Mouse (Mus musculus): ENCODE data around the gene Adam12. TPM values are rescaled to one million over a fixed set of nuclear protein-coding genes. Genes with fewer than 3 reads are reported as not detected.

The Adam12 gene
- polyA plus RNA-seq, 1 experiment from 2014 or later: 15.1 TPM

GRCm38 (mm10) chr7:133931481-133931880 is 300.5 kb downstream of the Adam12 start:
- ATAC-seq (replicated peaks; ENCODE audit: low FRiP score, low TSS enrichment, low read depth): no peak
- no peak overlapping the region for H3K4me2 ChIP-seq (ENCODE audit: low read length)
- no peak overlapping the region for H3K4me3 ChIP-seq (ENCODE audit: low read depth, low read length)
- no peak for DNase-seq (ENCODE audit: low spot score)
- 96% methylated on average over 11 of the region's 11 CpGs for WGBS
- no peak overlapping the region for H3K27ac ChIP-seq (ENCODE audit: low read depth)
- H3K9me3 ChIP-seq (ENCODE audit: control insufficient read depth, low read length): no peaks in the 10 kb centered on the region
- peaks cover 12% of the 10 kb centered on the region for H3K4me1 ChIP-seq (replicated peaks; ENCODE audit: control insufficient read depth, insufficient read depth, low read length)
- no peaks in the 10 kb centered on the region; the same call in 1 of the 2 replicates for H3K27me3 ChIP-seq (replicated peaks; ENCODE audit: control insufficient read depth, insufficient read depth, low read length)
- no peaks in the 10 kb centered on the region for H3K36me3 ChIP-seq (ENCODE audit: control insufficient read depth, insufficient read depth, low read length)
- no peak overlapping the region for H3K9ac ChIP-seq (ENCODE audit: low read length)

GRCm38 (mm10) chr7:133928981-133929380 is 303.0 kb downstream of the Adam12 start:
- DNase-seq (ENCODE audit: low spot score): no peak
- 85% methylated on average over 3 of the region's 3 CpGs for WGBS
- Histone ChIP-seq H3K27ac (ENCODE audit: low read depth) (no peak overlapping the region), H3K36me3 (ENCODE audit: control insufficient read depth, insufficient read depth, low read length) (no peaks in the 10 kb centered on the region), H3K9ac (ENCODE audit: low read length) (no peak overlapping the region), H3K27me3 (replicated peaks; ENCODE audit: control insufficient read depth, insufficient read depth, low read length) (peaks cover 3% of the 10 kb centered on the region; the same call in 1 of the 2 replicates), H3K9me3 (ENCODE audit: control insufficient read depth, low read length) (no peaks in the 10 kb centered on the region), H3K4me1 (replicated peaks; ENCODE audit: control insufficient read depth, insufficient read depth, low read length) (peaks cover 8% of the 10 kb centered on the region), H3K4me2 (ENCODE audit: low read length) (no peak overlapping the region), H3K4me3 (ENCODE audit: low read depth, low read length) (no peak overlapping the region)
- ATAC-seq (replicated peaks; ENCODE audit: low FRiP score, low TSS enrichment, low read depth): no peak

- H3K4me2 ChIP-seq (ENCODE audit: low read length): no peak overlapping the region
- no peak overlapping the region for H3K9ac ChIP-seq (ENCODE audit: low read length)
- DNase-seq (ENCODE audit: low spot score) (no peak), ATAC-seq (replicated peaks; ENCODE audit: low FRiP score, low TSS enrichment, low read depth) (no peak)
- WGBS: 32% methylated on average over 2 of the region's 2 CpGs
- no peaks in the 10 kb centered on the region for H3K36me3 ChIP-seq (ENCODE audit: control insufficient read depth, insufficient read depth, low read length)
- no peak overlapping the region for H3K4me3 ChIP-seq (ENCODE audit: low read depth, low read length)
- H3K27me3 ChIP-seq (replicated peaks; ENCODE audit: control insufficient read depth, insufficient read depth, low read length): peaks cover 3% of the 10 kb centered on the region; the same call in 1 of the 2 replicates
- no peak overlapping the region for H3K27ac ChIP-seq (ENCODE audit: low read depth)
- no peaks in the 10 kb centered on the region for H3K9me3 ChIP-seq (ENCODE audit: control insufficient read depth, low read length)
- H3K4me1 ChIP-seq (replicated peaks; ENCODE audit: control insufficient read depth, insufficient read depth, low read length): peaks cover 11% of the 10 kb centered on the region
These were observed 306.2 kb downstream of the Adam12 start for GRCm38 (mm10) chr7:133925771-133926170.

- no peaks in the 10 kb centered on the region for H3K9me3 ChIP-seq (ENCODE audit: control insufficient read depth, low read length)
- no peak overlapping the region for H3K4me2 ChIP-seq (ENCODE audit: low read length)
- H3K36me3 ChIP-seq (ENCODE audit: control insufficient read depth, insufficient read depth, low read length): no peaks in the 10 kb centered on the region
- no peak overlapping the region for H3K4me3 ChIP-seq (ENCODE audit: low read depth, low read length)
- 28% methylated on average over 6 of the region's 6 CpGs for WGBS
- H3K4me1 ChIP-seq (replicated peaks; ENCODE audit: control insufficient read depth, insufficient read depth, low read length): peaks cover 11% of the 10 kb centered on the region
- peak overlapping the region; percentile 34; the same call in 1 of the 2 replicates for H3K27ac ChIP-seq (ENCODE audit: low read depth)
- DNase-seq (ENCODE audit: low spot score) (no peak), ATAC-seq (replicated peaks; ENCODE audit: low FRiP score, low TSS enrichment, low read depth) (0 out of 2 replicates have a peak, but pooled peaks have one; percentile 53)
- H3K9ac ChIP-seq (ENCODE audit: low read length): no peak overlapping the region
- 0 out of 2 replicates have a peak, but pooled peaks cover 3% of the 10 kb centered on the region for H3K27me3 ChIP-seq (replicated peaks; ENCODE audit: control insufficient read depth, insufficient read depth, low read length)
These were observed 308.0 kb downstream of the Adam12 start for GRCm38 (mm10) chr7:133923994-133924393.

GRCm38 (mm10) chr7:133921291-133921690 is 310.7 kb downstream of the Adam12 start:
- 0 out of 2 replicates have a peak, but pooled peaks cover 3% of the 10 kb centered on the region for H3K27me3 ChIP-seq (replicated peaks; ENCODE audit: control insufficient read depth, insufficient read depth, low read length)
- no peaks in the 10 kb centered on the region for H3K36me3 ChIP-seq (ENCODE audit: control insufficient read depth, insufficient read depth, low read length)
- H3K9me3 ChIP-seq (ENCODE audit: control insufficient read depth, low read length): no peaks in the 10 kb centered on the region
- no peak overlapping the region for H3K27ac ChIP-seq (ENCODE audit: low read depth)
- WGBS: 95% methylated on average over 4 of the region's 4 CpGs
- H3K4me2 ChIP-seq (ENCODE audit: low read length): no peak overlapping the region
- no peak overlapping the region for H3K9ac ChIP-seq (ENCODE audit: low read length)
- DNase-seq (ENCODE audit: low spot score) (no peak), ATAC-seq (replicated peaks; ENCODE audit: low FRiP score, low TSS enrichment, low read depth) (no peak)
- no peak overlapping the region for H3K4me3 ChIP-seq (ENCODE audit: low read depth, low read length)
- H3K4me1 ChIP-seq (replicated peaks; ENCODE audit: control insufficient read depth, insufficient read depth, low read length): peaks cover 11% of the 10 kb centered on the region

- no peaks in the 10 kb centered on the region for H3K9me3 ChIP-seq (ENCODE audit: control insufficient read depth, low read length)
- DNase-seq (ENCODE audit: low spot score) (no peak), ATAC-seq (replicated peaks; ENCODE audit: low FRiP score, low TSS enrichment, low read depth) (no peak)
- H3K27me3 ChIP-seq (replicated peaks; ENCODE audit: control insufficient read depth, insufficient read depth, low read length): no peaks in the 10 kb centered on the region
- H3K4me3 ChIP-seq (ENCODE audit: low read depth, low read length): no peak overlapping the region
- no peaks in the 10 kb centered on the region for H3K36me3 ChIP-seq (ENCODE audit: control insufficient read depth, insufficient read depth, low read length)
- WGBS: 85% methylated on average over 7 of the region's 7 CpGs
- H3K4me1 ChIP-seq (replicated peaks; ENCODE audit: control insufficient read depth, insufficient read depth, low read length): peaks cover 11% of the 10 kb centered on the region
- H3K4me2 ChIP-seq (ENCODE audit: low read length): no peak overlapping the region
- no peak overlapping the region for H3K9ac ChIP-seq (ENCODE audit: low read length)
- no peak overlapping the region for H3K27ac ChIP-seq (ENCODE audit: low read depth)
These were observed 311.2 kb downstream of the Adam12 start for GRCm38 (mm10) chr7:133920724-133921123.

- Histone ChIP-seq H3K9me3 (ENCODE audit: control insufficient read depth, low read length) (no peaks in the 10 kb centered on the region), H3K27ac (ENCODE audit: low read depth) (no peak overlapping the region), H3K4me1 (replicated peaks; ENCODE audit: control insufficient read depth, insufficient read depth, low read length) (peaks cover 11% of the 10 kb centered on the region), H3K27me3 (replicated peaks; ENCODE audit: control insufficient read depth, insufficient read depth, low read length) (no peaks in the 10 kb centered on the region), H3K4me2 (ENCODE audit: low read length) (no peak overlapping the region), H3K4me3 (ENCODE audit: low read depth, low read length) (no peak overlapping the region), H3K9ac (ENCODE audit: low read length) (no peak overlapping the region), H3K36me3 (ENCODE audit: control insufficient read depth, insufficient read depth, low read length) (no peaks in the 10 kb centered on the region)
- ATAC-seq (replicated peaks; ENCODE audit: low FRiP score, low TSS enrichment, low read depth) (no peak), DNase-seq (ENCODE audit: low spot score) (no peak)
- WGBS: 78% methylated on average over 5 of the region's 5 CpGs
These were observed 312.0 kb downstream of the Adam12 start for GRCm38 (mm10) chr7:133919918-133920317.

- H3K9ac ChIP-seq (ENCODE audit: low read length): no peak overlapping the region
- H3K27me3 ChIP-seq (replicated peaks; ENCODE audit: control insufficient read depth, insufficient read depth, low read length): no peaks in the 10 kb centered on the region
- WGBS: 73% methylated on average over 5 of the region's 5 CpGs
These were observed 312.6 kb downstream of the Adam12 start for GRCm38 (mm10) chr7:133919306-133919705.

GRCm38 (mm10) chr7:133916230-133916629 is 315.7 kb downstream of the Adam12 start:
- no peak overlapping the region for H3K4me2 ChIP-seq (ENCODE audit: low read length)
- no peaks in the 10 kb centered on the region for H3K27me3 ChIP-seq (replicated peaks; ENCODE audit: control insufficient read depth, insufficient read depth, low read length)
- peaks cover 5% of the 10 kb centered on the region; the same call in 1 of the 2 replicates for H3K36me3 ChIP-seq (ENCODE audit: control insufficient read depth, insufficient read depth, low read length)
- ATAC-seq (replicated peaks; ENCODE audit: low FRiP score, low TSS enrichment, low read depth) (no peak), DNase-seq (ENCODE audit: low spot score) (no peak)
- 79% methylated on average over 9 of the region's 9 CpGs for WGBS
- H3K9me3 ChIP-seq (ENCODE audit: control insufficient read depth, low read length): no peaks in the 10 kb centered on the region
- H3K9ac ChIP-seq (ENCODE audit: low read length): no peak overlapping the region
- H3K4me1 ChIP-seq (replicated peaks; ENCODE audit: control insufficient read depth, insufficient read depth, low read length): no peaks in the 10 kb centered on the region
- H3K4me3 ChIP-seq (ENCODE audit: low read depth, low read length): no peak overlapping the region
- no peak overlapping the region for H3K27ac ChIP-seq (ENCODE audit: low read depth)

More at GRCm38 (mm10) chr7:133919306-133919705, 312.6 kb downstream of the Adam12 start:
- Histone ChIP-seq H3K27ac (ENCODE audit: low read depth) (no peak overlapping the region), H3K9me3 (ENCODE audit: control insufficient read depth, low read length) (no peaks in the 10 kb centered on the region), H3K4me2 (ENCODE audit: low read length) (no peak overlapping the region), H3K4me1 (replicated peaks; ENCODE audit: control insufficient read depth, insufficient read depth, low read length) (peaks cover 11% of the 10 kb centered on the region), H3K4me3 (ENCODE audit: low read depth, low read length) (no peak overlapping the region), H3K36me3 (ENCODE audit: control insufficient read depth, insufficient read depth, low read length) (peaks cover 4% of the 10 kb centered on the region; the same call in 1 of the 2 replicates)
- DNase-seq (ENCODE audit: low spot score) (no peak), ATAC-seq (replicated peaks; ENCODE audit: low FRiP score, low TSS enrichment, low read depth) (no peak)
